Mouse (Mus musculus): Measurements from ENCODE around the gene Ugt1a2.

GRCm38 (mm10) chr1:88211812-88212211 lies 11.4 kb downstream of the Ugt1a2 start, which contains the start of gene Ugt1a1:
- TF ChIP-seq CTCF (IDR thresholded peaks at IDR 0.05; ENCODE audit: low read depth): no peak
- no peak for TF ChIP-seq EP300 (IDR thresholded peaks at IDR 0.05; ENCODE audit: low read depth)

Data from liver, postnatal 0 days (tissue).